In the genomic region with DNA sequence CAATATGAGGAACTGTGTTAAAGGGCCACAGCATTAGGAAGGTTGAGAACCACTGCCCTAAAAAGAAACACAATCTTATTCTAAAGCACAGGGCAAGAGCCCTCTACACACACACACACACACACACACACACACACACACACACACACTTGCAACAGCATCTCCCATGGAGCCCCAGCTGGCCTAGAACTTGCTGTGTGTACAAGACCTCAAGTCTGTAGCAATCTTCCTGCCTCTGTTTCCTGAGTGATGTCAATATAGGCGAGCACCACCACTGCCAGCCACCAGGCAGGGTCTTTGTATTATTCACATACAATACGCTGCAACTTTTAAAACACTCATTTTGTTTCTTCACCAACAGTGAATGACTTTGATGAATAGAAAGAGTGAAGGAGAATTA, we compare ENCODE assay signal across 21 mouse cellular contexts.
"Had no signal": no experiment of that assay in that cellular context is flagged by ENCODE, and none has a peak within 500 bp of the region (broad histone marks: within the 10 kb centered on the region; RNA-seq: fewer than 3 reads in every experiment).

No protein-coding gene starts in this region.

- ATAC-seq: intestine, postnatal 0 days; liver, embryonic 12.5 days; midbrain, embryonic 13.5 days had no signal

- H3K9me3 ChIP-seq: kidney, embryonic 15.5 days; limb, embryonic 12.5 days; limb, embryonic 15.5 days; liver, embryonic 12.5 days; liver, embryonic 15.5 days; megakaryocyte, embryonic 14.5 days; midbrain, embryonic 10.5 days; midbrain, embryonic 13.5 days; neural tube, embryonic 12.5 days; neural tube, embryonic 15.5 days had no signal

- H3K9ac ChIP-seq: kidney, embryonic 15.5 days; limb, embryonic 12.5 days; limb, embryonic 15.5 days; liver, embryonic 12.5 days; liver, embryonic 15.5 days; midbrain, embryonic 13.5 days; neural tube, embryonic 12.5 days; neural tube, embryonic 15.5 days had no signal

- H3K27me3 ChIP-seq: kidney, embryonic 15.5 days; limb, embryonic 12.5 days; limb, embryonic 15.5 days; liver, embryonic 12.5 days; liver, embryonic 15.5 days; megakaryocyte, embryonic 14.5 days; midbrain, embryonic 13.5 days; neural tube, embryonic 12.5 days; neural tube, embryonic 15.5 days had no signal

- H3K27ac ChIP-seq: kidney, embryonic 15.5 days; limb, embryonic 12.5 days; limb, embryonic 15.5 days; liver, embryonic 12.5 days; liver, embryonic 15.5 days; midbrain, embryonic 10.5 days; midbrain, embryonic 13.5 days; neural tube, embryonic 12.5 days; neural tube, embryonic 15.5 days had no signal

- H3K36me3 ChIP-seq: kidney, embryonic 15.5 days; limb, embryonic 12.5 days; limb, embryonic 15.5 days; liver, embryonic 12.5 days; liver, embryonic 15.5 days; midbrain, embryonic 10.5 days; midbrain, embryonic 13.5 days; neural tube, embryonic 12.5 days; neural tube, embryonic 15.5 days had no signal

- H3K4me1 ChIP-seq: limb, embryonic 12.5 days; limb, embryonic 15.5 days; liver, embryonic 12.5 days; megakaryocyte, embryonic 14.5 days; midbrain, embryonic 13.5 days; neural tube, embryonic 12.5 days; neural tube, embryonic 15.5 days had no signal

- H3K4me2 ChIP-seq: kidney, embryonic 15.5 days; limb, embryonic 12.5 days; limb, embryonic 15.5 days; liver, embryonic 12.5 days; liver, embryonic 15.5 days; midbrain, embryonic 13.5 days; neural tube, embryonic 12.5 days; neural tube, embryonic 15.5 days had no signal

- H3K4me3 ChIP-seq: kidney, embryonic 15.5 days; limb, embryonic 12.5 days; limb, embryonic 15.5 days; liver, embryonic 12.5 days; liver, embryonic 15.5 days; megakaryocyte, embryonic 14.5 days; midbrain, embryonic 10.5 days; midbrain, embryonic 13.5 days; neural tube, embryonic 12.5 days; neural tube, embryonic 15.5 days had no signal

- DNase-seq: kidney, adult 8-10 months; kidney, postnatal 10 days; kidney, postnatal 36 days; left cerebral cortex, postnatal 4 days; lung, adult 2 months; lung, postnatal 14 days; lung, postnatal 4 days; retina, postnatal 1 day; thymus, adult 18-20 months; thymus, postnatal 36 days had no signal
